Comparison of ENCODE assay signal across 8 mouse cellular contexts in the genomic region with DNA sequence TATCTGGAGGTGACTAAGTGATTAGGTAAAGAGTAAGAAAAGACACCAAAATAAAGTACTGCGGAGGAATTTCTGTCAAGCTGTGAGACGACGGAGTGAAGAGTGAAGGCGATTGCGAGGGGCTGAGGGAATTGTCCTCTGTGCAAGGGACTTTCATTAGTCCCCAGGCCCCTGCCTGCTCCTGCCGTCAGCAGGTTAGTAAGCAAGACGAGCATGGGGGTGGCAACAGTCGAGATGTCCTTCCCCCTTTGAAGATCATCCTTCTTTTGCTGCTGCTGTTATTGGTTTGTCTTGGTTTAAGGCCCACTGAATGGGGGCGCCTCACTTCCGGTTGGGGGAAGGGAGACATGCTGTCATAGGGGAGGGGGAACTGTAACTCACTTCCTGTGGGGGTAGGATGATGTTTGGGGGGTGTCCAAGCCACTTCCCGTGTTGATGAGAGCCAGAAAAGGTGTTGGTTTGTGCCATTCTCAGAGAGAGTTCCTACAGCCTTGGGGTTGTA. TPM values are rescaled to one million over a fixed set of nuclear protein-coding genes. Genes with fewer than 3 reads are reported as not detected.
DNase-seq lines count a peak whose midpoint lies in the region; ATAC-seq lines count a peak whose summit lies in the region.

No protein-coding gene starts in this region.

- H3K4me1 ChIP-seq in embryonic facial prominence, embryonic 13.5 days = peaks cover 26% of the 10 kb centered on the region
- peaks cover 26% of the 10 kb centered on the region for H3K4me1 ChIP-seq in heart, embryonic 10.5 days
- H3K4me1 ChIP-seq in kidney, embryonic 15.5 days = peaks cover 43% of the 10 kb centered on the region
- peaks cover 19% of the 10 kb centered on the region for H3K4me1 ChIP-seq in stomach, embryonic 14.5 days (ENCODE audit: control insufficient read depth, insufficient read depth, low read length)

- ATAC-seq in embryonic facial prominence, embryonic 13.5 days (ENCODE audit: insufficient number of reproducible peaks, insufficient read depth, low FRiP score, low TSS enrichment, low read depth) = no peak
- ATAC-seq in kidney, embryonic 15.5 days (replicated peaks; ENCODE audit: low FRiP score) = peak; percentile 27; the same call in 1 of the 2 replicates
- peak; percentile 33; the same call in 1 of the 2 replicates for ATAC-seq in stomach, embryonic 14.5 days (ENCODE audit: insufficient number of reproducible peaks, insufficient read depth, low FRiP score, low read depth)

- peak overlapping the region; percentile 95 for H3K27ac ChIP-seq in embryonic facial prominence, embryonic 13.5 days
- H3K27ac ChIP-seq in heart, embryonic 10.5 days = peak overlapping the region; percentile 96
- peak overlapping the region; percentile 96 for H3K27ac ChIP-seq in kidney, embryonic 15.5 days
- H3K27ac ChIP-seq in stomach, embryonic 14.5 days (ENCODE audit: low read length) = peak overlapping the region; percentile 94

- peak; percentile 83 for DNase-seq in 3134 (ENCODE audit: extremely low read depth, insufficient read length, low spot score)
- DNase-seq in adrenal gland, postnatal 10 days = peak; percentile 83
- peak; percentile 92 for DNase-seq in heart, embryonic 10.5 days (ENCODE audit: low spot score)
- DNase-seq in liver = peak; percentile 72
- DNase-seq in monocyte, adult 2 months (ENCODE audit: low read depth in 1 of 2, low spot score in 2 of 2) = peak; percentile 31 to 67

- WGBS in embryonic facial prominence, embryonic 13.5 days = under 1% methylated on average over 11 of the region's 11 CpGs
- WGBS in heart, embryonic 10.5 days = 0% methylated on average over 11 of the region's 11 CpGs
- WGBS in kidney, embryonic 15.5 days = under 1% methylated on average over 11 of the region's 11 CpGs
- 0% methylated on average over 11 of the region's 11 CpGs for WGBS in stomach, embryonic 14.5 days

- peak overlapping the region; percentile 67 for H3K4me2 ChIP-seq in embryonic facial prominence, embryonic 13.5 days
- peak overlapping the region; percentile 70 for H3K4me2 ChIP-seq in kidney, embryonic 15.5 days
- peak overlapping the region; percentile 59 for H3K4me2 ChIP-seq in stomach, embryonic 14.5 days (replicated peaks; ENCODE audit: low read depth, low read length)

- peak overlapping the region; percentile 79 for H3K9ac ChIP-seq in embryonic facial prominence, embryonic 13.5 days
- H3K9ac ChIP-seq in kidney, embryonic 15.5 days = peak overlapping the region; percentile 59
- H3K9ac ChIP-seq in stomach, embryonic 14.5 days (replicated peaks; ENCODE audit: low read depth, low read length) = peak overlapping the region; percentile 45

- H3K27me3 ChIP-seq in embryonic facial prominence, embryonic 13.5 days = no peaks in the 10 kb centered on the region
- H3K27me3 ChIP-seq in heart, embryonic 10.5 days (ENCODE audit: insufficient read depth, poor library complexity, severe bottlenecking) = no peaks in the 10 kb centered on the region
- no peaks in the 10 kb centered on the region for H3K27me3 ChIP-seq in kidney, embryonic 15.5 days
- H3K27me3 ChIP-seq in stomach, embryonic 14.5 days (ENCODE audit: control insufficient read depth, insufficient read depth, low read length) = no peaks in the 10 kb centered on the region

- no peaks in the 10 kb centered on the region for H3K36me3 ChIP-seq in embryonic facial prominence, embryonic 13.5 days
- no peaks in the 10 kb centered on the region for H3K36me3 ChIP-seq in heart, embryonic 10.5 days
- H3K36me3 ChIP-seq in kidney, embryonic 15.5 days = no peaks in the 10 kb centered on the region
- H3K36me3 ChIP-seq in stomach, embryonic 14.5 days (ENCODE audit: control insufficient read depth, insufficient read depth, low read length) = no peaks in the 10 kb centered on the region

- no peaks in the 10 kb centered on the region for H3K9me3 ChIP-seq in embryonic facial prominence, embryonic 13.5 days
- no peaks in the 10 kb centered on the region for H3K9me3 ChIP-seq in heart, embryonic 10.5 days
- H3K9me3 ChIP-seq in kidney, embryonic 15.5 days (replicated peaks) = no peaks in the 10 kb centered on the region
- H3K9me3 ChIP-seq in stomach, embryonic 14.5 days (ENCODE audit: control insufficient read depth, low read depth, low read length) = no peaks in the 10 kb centered on the region

- peak overlapping the region; percentile 82 for H3K4me3 ChIP-seq in embryonic facial prominence, embryonic 13.5 days
- H3K4me3 ChIP-seq in heart, embryonic 10.5 days = peak overlapping the region; percentile 89
- peak overlapping the region; percentile 91 for H3K4me3 ChIP-seq in kidney, embryonic 15.5 days (replicated peaks)
- H3K4me3 ChIP-seq in stomach, embryonic 14.5 days (ENCODE audit: low read depth, low read length) = peak overlapping the region; percentile 88

RNA-seq across cellular contexts. Expression of gene Hmg20a, which starts 0.4 kb away (rescaled TPM):
- total RNA-seq in adrenal gland, postnatal 10 days (2021) = 10 to 100 TPM; 33.0 to 46.5 TPM
- polyA plus RNA-seq in embryonic facial prominence, embryonic 13.5 days (2015; fragmentation: Nextera tagmentation; extraction: Ambion mirVana) = 79.1 and 82.9 TPM in 2 replicates
- polyA plus RNA-seq in heart, embryonic 10.5 days (2016; fragmentation: Nextera tagmentation; extraction: Ambion mirVana) = 56.9 and 62.4 TPM in 2 replicates
- polyA plus RNA-seq in kidney, embryonic 15.5 days (2015; fragmentation: Nextera tagmentation; extraction: Ambion mirVana) = 58.0 and 64.0 TPM in 2 replicates
- polyA plus RNA-seq in stomach, embryonic 14.5 days (2014; fragmentation: Nextera tagmentation; extraction: Ambion mirVana) = 60.9 and 61.8 TPM in 2 replicates

RNA-seq across cellular contexts. Expression of gene Peak1, which starts 0.9 kb away (rescaled TPM):
- 10 to 100 TPM; 37.0 to 46.9 TPM for total RNA-seq in adrenal gland, postnatal 10 days (2021)
- 9.0 and 12.2 TPM in 2 replicates for polyA plus RNA-seq in embryonic facial prominence, embryonic 13.5 days (2015; fragmentation: Nextera tagmentation; extraction: Ambion mirVana)
- 10.0 and 10.3 TPM in 2 replicates for polyA plus RNA-seq in heart, embryonic 10.5 days (2016; fragmentation: Nextera tagmentation; extraction: Ambion mirVana)
- 14.8 and 17.5 TPM in 2 replicates for polyA plus RNA-seq in kidney, embryonic 15.5 days (2015; fragmentation: Nextera tagmentation; extraction: Ambion mirVana)
- 23.0 and 27.3 TPM in 2 replicates for polyA plus RNA-seq in stomach, embryonic 14.5 days (2014; fragmentation: Nextera tagmentation; extraction: Ambion mirVana)
